In genomic region chr16:9801338-9801737, GRCm38 (mm10) we compare ENCODE assay signal across 15 mouse cellular contexts.
A peak's percentile ranks its signal among the peaks of the same experiment; 100 is the strongest.
DNase-seq lines count a peak whose midpoint lies in the region; ATAC-seq and TF ChIP-seq lines count a peak whose summit lies in the region.
"Had no signal": no experiment of that assay in that cellular context is flagged by ENCODE, and none has a peak within 500 bp of the region (broad histone marks: within the 10 kb centered on the region; RNA-seq: fewer than 3 reads in every experiment).

No protein-coding gene starts in this region.

- intact Hi-C loops in left cerebral cortex, postnatal 25 days (cut with DNase I): loop anchor here (1.0 to 2.0 kb wide), 2 partner anchors 24 to 63 kb away; no protein-coding TSS in a partner anchor

- peak overlapping the region; percentile 88 for H3K27ac ChIP-seq in layer of hippocampus, adult 2 months
- H3K27ac ChIP-seq in forebrain, embryonic 13.5 days: no peak overlapping the region
- H3K27ac ChIP-seq: liver, embryonic 13.5 days; stomach, embryonic 15.5 days had no signal

- no peak; the same call in 1 of the 2 replicates for ATAC-seq in cerebellum, adult (ENCODE audit: insufficient number of reproducible peaks, low FRiP score, low TSS enrichment)
- ATAC-seq in forebrain, embryonic 13.5 days: no peak
- ATAC-seq: lung, postnatal 0 days; Patski had no signal

- peak; percentile 29 for DNase-seq in cerebellum, adult 11-12 months
- DNase-seq in cerebellum, postnatal 10 days: peak; percentile 20 to 28
- DNase-seq in layer of hippocampus, adult 2 months (ENCODE audit: low spot score in 2 of 2): peak; percentile 57 to 78
- peak; percentile 65 to 94 for DNase-seq in left cerebral cortex, postnatal 25 days (ENCODE audit: low spot score in 2 of 2)
- no peak for DNase-seq in adrenal gland, adult (ENCODE audit: inconsistent age in 2 of 2, low spot score in 1 of 2)
- DNase-seq in neural tube, embryonic 10.5 days (ENCODE audit: extremely low spot score, low spot score): no peak
- DNase-seq: heart, postnatal 36 days; kidney, adult 9 months; liver, embryonic 13.5 days; thymus, postnatal 25 days had no signal

- H3K4me1 ChIP-seq in forebrain, embryonic 13.5 days: no peaks in the 10 kb centered on the region
- H3K4me1 ChIP-seq: liver, embryonic 13.5 days; stomach, embryonic 15.5 days had no signal

- WGBS in forebrain, embryonic 13.5 days: 84% methylated on average over 8 of the region's 8 CpGs

- TF ChIP-seq CTCF in layer of hippocampus, adult 2 months (conservative IDR thresholded peaks at IDR 0.05): no peak

- no peak overlapping the region for H3K4me2 ChIP-seq in forebrain, embryonic 13.5 days
- H3K4me2 ChIP-seq: liver, embryonic 13.5 days; stomach, embryonic 15.5 days had no signal

- H3K27me3 ChIP-seq in forebrain, embryonic 13.5 days: no peaks in the 10 kb centered on the region
- H3K27me3 ChIP-seq: liver, embryonic 13.5 days; Patski; stomach, embryonic 15.5 days had no signal

- H3K4me3 ChIP-seq in layer of hippocampus, adult 2 months: no peak overlapping the region
- H3K4me3 ChIP-seq in forebrain, embryonic 13.5 days: no peak overlapping the region
- H3K4me3 ChIP-seq: liver, embryonic 13.5 days; stomach, embryonic 15.5 days had no signal

- H3K9ac ChIP-seq in forebrain, embryonic 13.5 days: no peak overlapping the region
- H3K9ac ChIP-seq: liver, embryonic 13.5 days; stomach, embryonic 15.5 days had no signal

- H3K9me3 ChIP-seq in forebrain, embryonic 13.5 days (replicated peaks): no peaks in the 10 kb centered on the region
- H3K9me3 ChIP-seq: liver, embryonic 13.5 days; stomach, embryonic 15.5 days had no signal

- H3K36me3 ChIP-seq in forebrain, embryonic 13.5 days (ENCODE audit: poor library complexity, severe bottlenecking): no peaks in the 10 kb centered on the region
- H3K36me3 ChIP-seq: liver, embryonic 13.5 days; stomach, embryonic 15.5 days had no signal

Comparison
In these comparisons a context has a peak if more than half of its experiments do, and no peak if none do; other contexts are left out.
1. DNase-seq: peak in cerebellum, adult 11-12 months (single experiment), cerebellum, postnatal 10 days (2 of 2), layer of hippocampus, adult 2 months (2 of 2) and left cerebral cortex, postnatal 25 days (2 of 2); none in adrenal gland, adult (0 of 2) and neural tube, embryonic 10.5 days (single experiment).